Mouse (Mus musculus) T-helper 17 cell (primary cell): Measurements from ENCODE around the gene Suz12.

Experiments used
- in situ Hi-C, 2 experiments: fragments of 300-600 bp; cut with MboI, MseI; formaldehyde crosslinking; loops; 1 replicate in 1 of 2; 2 replicates in 1 of 2; pipeline ENCODE4 v1.15.1; 2025; ENCODE audit warnings: high pct_unique_total_duplicates in 2 of 2

Suz12 gene

GRCm38 (mm10) chr11:80075608-80076277, 82.8 kb downstream of the Suz12 start:
- in situ Hi-C loops = no loop called here

- in situ Hi-C loops = no loop called here
Measured at GRCm38 (mm10) chr11:80077784-80078545, 85.1 kb downstream of the Suz12 start.

DNA sequence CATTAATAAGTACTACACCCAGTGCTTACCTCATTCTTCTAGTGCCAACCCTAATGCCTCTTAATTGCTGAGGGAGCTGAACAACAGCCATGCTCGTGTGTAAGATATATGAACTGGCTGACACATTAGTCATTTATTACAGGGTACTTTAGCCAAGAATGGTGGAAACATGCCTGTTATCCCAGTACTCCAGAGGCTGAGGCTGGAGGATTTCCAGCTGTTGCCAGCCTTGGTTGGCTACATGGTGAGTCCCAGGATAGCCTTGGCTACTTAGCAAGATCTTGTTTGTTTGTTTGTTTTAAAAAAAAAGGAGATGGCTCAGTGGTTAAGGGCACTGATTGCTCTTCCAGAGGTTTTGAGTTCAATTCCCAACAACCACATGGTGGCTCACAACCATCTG, 85.9 kb downstream of the Suz12 start:
- in situ Hi-C loops = no loop called here

DNA sequence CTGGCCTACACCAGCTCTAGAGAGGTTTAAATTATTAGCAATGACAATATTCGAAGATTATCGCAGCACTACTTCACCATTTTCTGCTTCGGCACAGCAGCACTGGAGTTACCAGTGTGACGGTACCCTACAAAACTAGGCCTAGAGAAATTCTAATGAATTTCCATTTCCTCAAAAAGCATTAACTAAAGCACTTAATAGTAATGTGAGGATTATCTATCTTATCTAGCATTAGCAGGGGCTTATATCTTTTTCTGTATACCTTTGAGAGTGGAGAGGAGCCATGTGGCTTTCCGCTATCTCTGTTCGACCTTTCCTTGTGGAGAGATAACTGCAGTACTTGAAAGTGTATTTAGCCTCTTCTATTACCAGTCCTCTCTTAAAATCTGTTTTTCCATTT, 86.8 kb downstream of the Suz12 start:
- in situ Hi-C loops = loop anchor here in 1 of 2 experiments (10.0 kb wide), 1 partner anchor 1545 kb away; the partner anchor contains the start of genes Ift20 and Tnfaip1

GRCm38 (mm10) chr11:80080381-80080825, 87.5 kb downstream of the Suz12 start:
- in situ Hi-C loops = loop anchor here in 1 of 2 experiments (10.0 kb wide), 1 partner anchor 1546 kb away; the partner anchor contains the start of genes Ift20 and Tnfaip1

DNA sequence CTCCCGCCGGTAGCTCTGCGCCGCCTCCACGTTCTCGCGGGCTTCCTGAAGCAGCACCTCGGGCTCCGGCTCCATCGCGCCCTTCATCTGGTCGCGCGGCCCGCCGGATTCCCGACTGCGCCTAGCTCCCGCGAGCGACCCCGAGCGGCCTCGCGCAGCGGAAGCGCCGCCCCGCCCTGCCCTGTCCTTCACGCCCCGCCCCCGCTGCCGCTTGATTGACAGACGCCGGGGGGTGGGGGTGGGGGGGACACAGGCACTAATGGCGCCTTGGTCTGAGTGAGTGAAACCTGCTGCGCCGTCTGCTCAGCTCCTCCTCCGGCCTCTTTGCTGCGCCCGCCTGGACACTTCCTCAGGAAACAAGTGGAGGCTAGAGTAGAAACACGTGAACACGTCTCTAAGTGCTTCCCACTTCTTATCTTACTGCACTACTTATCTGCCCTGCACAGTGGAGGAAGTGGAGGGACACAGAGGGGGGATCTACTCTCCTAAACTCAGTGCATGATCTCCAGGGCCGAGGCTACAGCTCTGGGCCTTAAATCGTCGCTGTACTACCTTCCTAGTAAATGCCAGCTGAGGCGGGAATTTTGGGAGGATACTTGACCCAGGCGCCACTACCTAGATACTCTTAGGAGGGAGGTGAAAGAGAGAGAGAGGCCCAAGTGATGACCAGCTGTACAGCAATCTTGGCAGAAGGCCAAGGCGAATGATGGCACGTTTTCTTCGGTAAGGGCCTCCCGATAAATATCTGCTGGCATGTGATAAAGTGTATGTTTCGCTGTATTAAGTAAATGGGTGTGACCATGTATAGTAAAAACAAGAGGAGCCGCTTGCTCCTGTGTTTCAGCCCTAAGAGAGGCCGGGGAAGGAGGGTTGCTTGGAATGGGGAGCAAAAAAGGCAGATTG, 88.2 kb downstream of the Suz12 start, which contains the start of gene Crlf3:
Gene Crlf3, minus strand, starts transcription at position 166 of the 903 bp plus-strand sequence.
- in situ Hi-C loops = loop anchor here in 1 of 2 experiments (10.0 kb wide), 1 partner anchor 1546 kb away; the partner anchor contains the start of genes Ift20 and Tnfaip1

- in situ Hi-C loops = loop anchor here in 1 of 2 experiments (10.0 kb wide), 1 partner anchor 1547 kb away; the partner anchor contains the start of genes Ift20 and Tnfaip1
Measured at GRCm38 (mm10) chr11:80081786-80082319, 88.9 kb downstream of the Suz12 start.
